Mouse (Mus musculus) embryonic facial prominence, embryonic 13.5 days (tissue): ENCODE measurements around the gene Gpx8. TPM values are rescaled to one million over a fixed set of nuclear protein-coding genes. Genes with fewer than 3 reads are reported as not detected.

Experiments used
- microRNA counts: library from miRNA; unstranded; fragments of <30 nt; microRNA quantifications from one replicate; lab custom pipeline; 2016
- microRNA-seq: library from miRNA; unstranded; fragments of <30 nt; microRNA quantifications from one replicate; pipeline ENCODE4, GENCODE M21; 2016
- polyA plus RNA-seq: library from polyadenylated mRNA; unstranded; fragments of >200 nt; fragmentation: Nextera tagmentation; extraction: Ambion mirVana; gene quantifications from 2 replicates; pipeline ENCODE4 v1.2.1, GENCODE M21; 2015

The Gpx8 gene
- polyA plus RNA-seq, 1 experiment from 2014 or later: 205 TPM

MicroRNAs encoded within 50 kb of the gene (microRNA counts, 519-probe panel; counts per million panel counts)
- microRNA mmu-miR-449a (lab: Ali Mortazavi, UCI) (2,689 counts per million, percentile 65 among the panel's probes with 10 or more counts), microRNA mmu-miR-449b (lab: Ali Mortazavi, UCI) (236 counts per million, percentile 44 among the panel's probes with 10 or more counts), microRNA mmu-miR-449c (lab: Ali Mortazavi, UCI) (236 counts per million, percentile 44 among the panel's probes with 10 or more counts)

Small RNA genes within 50 kb of the gene (microRNA-seq; reads per million reads assigned to microRNA genes)
- 258 reads per million, percentile 65 among the genes with 10 or more reads in this experiment for gene Mir449a
- gene Mir449b: not detected
- not detected for gene Mir449c

Other genes starting within 250 kb of the Gpx8 start
- gene Plpp1, start 245.6 kb downstream of the Gpx8 start, polyA plus RNA-seq: 46.9 and 51.8 TPM in 2 replicates
- gene Mtrex, start 119.0 kb downstream of the Gpx8 start, polyA plus RNA-seq: 74.7 and 78.6 TPM in 2 replicates
- 31.6 and 44.2 TPM in 2 replicates for gene Dhx29, start 119.0 kb downstream of the Gpx8 start, polyA plus RNA-seq
- 0.63 and 1.1 TPM in 2 replicates for gene Ccno, start 58.6 kb downstream of the Gpx8 start, polyA plus RNA-seq
- 0.21 and 0.34 TPM in 2 replicates for gene Mcidas, start 52.6 kb downstream of the Gpx8 start, polyA plus RNA-seq
- gene Cdc20b, start 11.3 kb downstream of the Gpx8 start, polyA plus RNA-seq: 0.14 TPM in 1 of 2 replicates, not detected in the other
- not detected in 2 replicates for gene Gzma, start 54.6 kb upstream of the Gpx8 start, polyA plus RNA-seq
- 2.6 and 3.7 TPM in 2 replicates for gene Esm1, start 163.2 kb upstream of the Gpx8 start, polyA plus RNA-seq
- not detected in 2 replicates for gene Gzmk, start 179.5 kb upstream of the Gpx8 start, polyA plus RNA-seq
- 7.6 and 7.7 TPM in 2 replicates for gene BC067074, start 246.7 kb upstream of the Gpx8 start, polyA plus RNA-seq